Mouse (Mus musculus) spleen, adult 2 months (tissue): Measurements from ENCODE around the gene Skap1.

Experiments used
- CTCF ChIP-seq: fragments of 200-500 bp; IDR thresholded peaks from 2 replicates; pipeline ENCODE4 v1.5.1; 2011; ENCODE audit warnings: mild to moderate bottlenecking, inconsistent platforms; ENCODE audit not compliant: insufficient read depth, insufficient read length, insufficient replicate concordance; ENCODE audit errors: extremely low read depth
- POLR2A ChIP-seq: fragments of 200-500 bp; IDR thresholded peaks from 2 replicates; pipeline ENCODE4 v1.6.1; 2011; ENCODE audit warnings: low read depth, low read length, inconsistent platforms

DNA sequence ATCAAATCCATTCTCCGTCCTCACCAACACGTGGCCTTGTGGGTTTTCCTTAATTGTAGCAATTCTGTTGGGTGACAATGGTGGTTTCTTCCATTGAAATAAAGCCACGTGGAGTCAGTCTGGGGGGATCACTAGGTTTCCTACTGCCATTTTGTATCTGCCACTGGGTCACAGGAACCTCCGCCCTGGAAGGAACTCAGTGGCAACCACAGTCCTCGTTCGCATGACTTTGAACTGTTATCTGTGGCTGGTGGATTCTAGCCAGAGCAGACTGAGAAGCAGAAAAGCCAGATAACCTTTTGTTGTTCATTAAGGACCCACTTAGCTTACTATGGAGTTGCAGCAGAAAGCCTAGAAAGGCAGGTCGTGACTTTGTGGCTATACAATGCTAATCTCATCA, 204.0 kb downstream of the Skap1 start:
- TF ChIP-seq CTCF (no peak), POLR2A (no peak)
